Mouse (Mus musculus) forebrain, postnatal 0 days (tissue): Measurements from ENCODE around the gene C530008M17Rik. TPM values are rescaled to one million over a fixed set of nuclear protein-coding genes. Genes with fewer than 3 reads are reported as not detected.
A peak's percentile ranks its signal among the peaks of the same experiment; 100 is the strongest.

Source experiments
- ATAC-seq: fragments of 200-750 bp; cut with Nextera tagmentation; 2 replicates; pipeline ENCODE4 v1.8.0; 2017; ENCODE audit warnings: mild to moderate bottlenecking, moderate library complexity
- DNase-seq: peaks from one replicate; pipeline ENCODE4 v3.0.0-alpha.2; 2015
- H3K27ac ChIP-seq: fragments of 300-500 bp; sonication (generic); 2 replicates; pipeline ENCODE4 v1.5.1; 2014; ENCODE audit warnings: low read depth, mild to moderate bottlenecking, antibody characterized with exemption, low read length, moderate library complexity, mixed read lengths
- H3K27me3 ChIP-seq: fragments of 300-500 bp; sonication (generic); 2 replicates; pipeline ENCODE4 v1.6.1; 2014; ENCODE audit warnings: mild to moderate bottlenecking, low read length, mixed read lengths; ENCODE audit not compliant: insufficient read depth
- H3K36me3 ChIP-seq: fragments of 300-500 bp; sonication (generic); 2 replicates; pipeline ENCODE4 v1.6.1; 2014; ENCODE audit warnings: mild to moderate bottlenecking, moderate library complexity; ENCODE audit not compliant: insufficient read depth
- H3K4me1 ChIP-seq: fragments of 300-500 bp; sonication (generic); 2 replicates; pipeline ENCODE4 v1.6.1; 2014; ENCODE audit warnings: antibody characterized with exemption; ENCODE audit not compliant: insufficient read depth
- H3K4me2 ChIP-seq: fragments of 300-500 bp; sonication (generic); 2 replicates; pipeline ENCODE4 v1.6.1; 2014; ENCODE audit warnings: low read depth, mild to moderate bottlenecking, moderate library complexity
- H3K4me3 ChIP-seq: fragments of 300-500 bp; sonication (generic); 2 replicates; pipeline ENCODE4 v1.5.1; 2014; ENCODE audit warnings: low read depth, low read length, mixed read lengths
- H3K9ac ChIP-seq: fragments of 300-500 bp; sonication (generic); 2 replicates; pipeline ENCODE4 v1.6.1; 2014; ENCODE audit warnings: mild to moderate bottlenecking
- H3K9me3 ChIP-seq: fragments of 300-500 bp; sonication (generic); 2 replicates; pipeline ENCODE4 v1.6.1; 2016; ENCODE audit warnings: low read length
- CTCF ChIP-seq: sonication (generic); IDR thresholded peaks from 2 replicates; pipeline ENCODE4 v1.5.1; 2016; ENCODE audit warnings: antibody characterized with exemption, control low read depth, low read depth
- WGBS: fragments of 180-500 bp; shearing (Covaris S2); extraction: QIAGEN DNeasy Blood & Tissue Kit; methylation state at CpG from one replicate; pipeline ENCODE4 v1.1.7; 2014; 5-methylcytosine and 5-hydroxymethylcytosine counted together
- polyA plus RNA-seq: library from polyadenylated mRNA; unstranded; fragments of >200 nt; fragmentation: Nextera tagmentation; extraction: Ambion mirVana; gene quantifications from 2 replicates; pipeline ENCODE4 v1.2.1, GENCODE M21; 2015
- total RNA-seq: library from RNA; depleted of rRNA; stranded (reverse); fragments of >200 nt; gene quantifications from 2 replicates; pipeline ENCODE4 v1.2.3, GENCODE M21; 2014

Gene C530008M17Rik
- total and polyA plus RNA-seq, 2 experiments from 2014 or later: 63.6 to 87.4 TPM

GRCm38 (mm10) chr5:76785013-76785412 is 128.7 kb downstream of the C530008M17Rik start:
- no peak for DNase-seq
- no peak for TF ChIP-seq CTCF

DNA sequence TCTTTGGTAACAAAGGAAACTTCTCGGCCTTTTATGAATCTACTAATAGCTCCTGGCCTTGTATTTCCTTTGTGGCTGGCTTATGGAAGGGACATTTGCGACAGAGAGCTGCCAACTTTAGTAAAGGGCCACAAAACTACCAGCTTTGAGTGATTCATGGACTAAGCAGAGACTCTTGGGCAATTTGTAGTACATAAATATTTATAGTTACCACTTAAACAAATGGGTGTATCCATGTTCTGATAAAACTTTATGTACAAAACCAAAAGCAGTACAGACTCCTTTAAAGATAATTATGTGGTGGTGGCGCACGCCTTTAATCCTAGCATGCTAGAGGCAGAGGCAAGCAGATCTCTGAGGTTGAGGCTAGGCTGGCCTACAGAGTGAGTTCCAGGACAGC is 133.6 kb downstream of the C530008M17Rik start:
- ATAC-seq (no peak), DNase-seq (no peak)
- no peaks in the 10 kb centered on the region for H3K9me3 ChIP-seq
- H3K4me1 ChIP-seq: no peaks in the 10 kb centered on the region
- peaks cover 7% of the 10 kb centered on the region; the same call in 1 of the 2 replicates for H3K36me3 ChIP-seq
- no peak for TF ChIP-seq CTCF
- no peak overlapping the region for H3K4me2 ChIP-seq
- no peak overlapping the region for H3K27ac ChIP-seq
- H3K9ac ChIP-seq: no peak overlapping the region
- WGBS: 92% methylated on average over 4 of the region's 4 CpGs
- H3K4me3 ChIP-seq: no peak overlapping the region
- H3K27me3 ChIP-seq: no peaks in the 10 kb centered on the region

More at GRCm38 (mm10) chr5:76785013-76785412, 128.7 kb downstream of the C530008M17Rik start:
- no peak overlapping the region for H3K4me3 ChIP-seq
- H3K4me1 ChIP-seq: peaks cover 7% of the 10 kb centered on the region
- no peak overlapping the region for H3K4me2 ChIP-seq
- H3K27me3 ChIP-seq: no peaks in the 10 kb centered on the region
- WGBS: 83% methylated on average over 6 of the region's 6 CpGs
- ATAC-seq: no peak
- no peak overlapping the region for H3K27ac ChIP-seq
- H3K9ac ChIP-seq: no peak overlapping the region
- no peaks in the 10 kb centered on the region for H3K9me3 ChIP-seq
- 0 out of 2 replicates have a peak, but pooled peaks cover 3% of the 10 kb centered on the region for H3K36me3 ChIP-seq

GRCm38 (mm10) chr5:76791280-76791679 is 135.0 kb downstream of the C530008M17Rik start:
- no peaks in the 10 kb centered on the region for H3K9me3 ChIP-seq
- H3K36me3 ChIP-seq: peaks cover 7% of the 10 kb centered on the region; the same call in 1 of the 2 replicates
- H3K4me1 ChIP-seq: no peaks in the 10 kb centered on the region
- TF ChIP-seq CTCF: no peak
- ATAC-seq (no peak), DNase-seq (no peak)
- 85% methylated on average over 4 of the region's 4 CpGs for WGBS
- no peak overlapping the region for H3K27ac ChIP-seq
- H3K4me3 ChIP-seq: no peak overlapping the region
- H3K4me2 ChIP-seq: no peak overlapping the region
- H3K27me3 ChIP-seq: no peaks in the 10 kb centered on the region
- H3K9ac ChIP-seq: no peak overlapping the region

DNA sequence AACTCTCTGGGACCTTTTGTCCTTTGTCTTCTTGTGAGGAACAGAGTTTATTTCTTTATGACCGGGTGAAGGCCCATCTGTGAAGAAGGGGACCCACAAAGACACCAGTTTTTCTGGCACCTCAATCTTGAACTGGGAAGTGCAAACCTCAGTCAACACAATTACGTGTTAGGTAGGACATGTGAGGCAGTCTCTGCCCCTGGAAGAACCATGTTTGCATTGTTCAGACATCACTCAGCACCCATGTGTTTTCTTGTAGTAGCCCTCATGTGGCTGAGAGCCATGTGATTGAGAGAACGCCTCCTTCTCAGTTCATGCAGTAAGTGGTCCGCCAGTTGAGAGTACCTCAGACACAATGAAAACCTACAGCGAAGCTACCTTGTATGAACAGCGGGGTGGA is 136.4 kb downstream of the C530008M17Rik start:
- TF ChIP-seq CTCF: no peak

GRCm38 (mm10) chr5:76798043-76798442 is 141.7 kb downstream of the C530008M17Rik start:
- no peak for TF ChIP-seq CTCF
- Histone ChIP-seq H3K36me3 (0 out of 2 replicates have a peak, but pooled peaks cover 5% of the 10 kb centered on the region), H3K27me3 (no peaks in the 10 kb centered on the region), H3K4me1 (no peaks in the 10 kb centered on the region), H3K4me2 (no peak overlapping the region), H3K27ac (no peak overlapping the region), H3K4me3 (no peak overlapping the region), H3K9me3 (no peaks in the 10 kb centered on the region), H3K9ac (no peak overlapping the region)
- ATAC-seq: no peak
- 88% methylated on average over 8 of the region's 8 CpGs for WGBS
- no peak for DNase-seq

More for the DNA sequence above, 136.4 kb downstream of the C530008M17Rik start:
- Histone ChIP-seq H3K9ac (no peak overlapping the region), H3K4me1 (no peaks in the 10 kb centered on the region), H3K27ac (no peak overlapping the region), H3K9me3 (no peaks in the 10 kb centered on the region), H3K4me3 (no peak overlapping the region), H3K27me3 (no peaks in the 10 kb centered on the region), H3K4me2 (no peak overlapping the region), H3K36me3 (peaks cover 7% of the 10 kb centered on the region; the same call in 1 of the 2 replicates)
- no peak for ATAC-seq
- WGBS: 96% methylated on average over 6 of the region's 6 CpGs
- DNase-seq: no peak

DNA sequence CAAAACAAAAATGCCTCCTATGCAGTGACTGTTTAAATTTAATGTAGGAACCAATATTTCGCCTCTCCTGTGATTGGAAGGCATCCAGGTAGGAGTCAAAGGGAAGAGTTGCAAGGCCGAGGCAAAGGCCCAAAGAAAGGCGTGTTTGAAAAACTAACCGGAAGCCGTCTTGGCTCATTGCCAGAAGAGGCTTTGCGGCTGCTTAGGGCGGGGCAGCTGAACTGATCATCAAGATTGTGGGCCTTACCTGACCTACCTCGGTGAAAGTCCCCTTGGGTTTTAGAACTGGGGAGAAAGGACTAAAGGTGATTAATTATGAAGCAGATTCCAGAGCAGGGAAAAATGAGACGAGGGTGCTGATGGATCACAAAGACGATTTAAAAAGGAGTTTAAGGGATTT is 143.2 kb downstream of the C530008M17Rik start:
- Histone ChIP-seq H3K9me3 (no peaks in the 10 kb centered on the region), H3K4me1 (no peaks in the 10 kb centered on the region), H3K27ac (no peak overlapping the region), H3K9ac (no peak overlapping the region), H3K36me3 (0 out of 2 replicates have a peak, but pooled peaks cover 5% of the 10 kb centered on the region), H3K4me2 (no peak overlapping the region), H3K27me3 (no peaks in the 10 kb centered on the region), H3K4me3 (no peak overlapping the region)
- 46% methylated on average over 10 of the region's 10 CpGs for WGBS
- TF ChIP-seq CTCF: no peak
- no peak for ATAC-seq
- no peak for DNase-seq

- Histone ChIP-seq H3K9ac (no peak overlapping the region), H3K27ac (no peak overlapping the region), H3K36me3 (no peaks in the 10 kb centered on the region), H3K9me3 (no peaks in the 10 kb centered on the region), H3K4me1 (no peaks in the 10 kb centered on the region), H3K4me3 (no peak overlapping the region), H3K27me3 (no peaks in the 10 kb centered on the region), H3K4me2 (no peak overlapping the region)
- no peak for TF ChIP-seq CTCF
- ATAC-seq (no peak), DNase-seq (no peak)
- 88% methylated on average over 6 of the region's 6 CpGs for WGBS
These were observed 152.7 kb downstream of the C530008M17Rik start for GRCm38 (mm10) chr5:76809031-76809430.

DNA sequence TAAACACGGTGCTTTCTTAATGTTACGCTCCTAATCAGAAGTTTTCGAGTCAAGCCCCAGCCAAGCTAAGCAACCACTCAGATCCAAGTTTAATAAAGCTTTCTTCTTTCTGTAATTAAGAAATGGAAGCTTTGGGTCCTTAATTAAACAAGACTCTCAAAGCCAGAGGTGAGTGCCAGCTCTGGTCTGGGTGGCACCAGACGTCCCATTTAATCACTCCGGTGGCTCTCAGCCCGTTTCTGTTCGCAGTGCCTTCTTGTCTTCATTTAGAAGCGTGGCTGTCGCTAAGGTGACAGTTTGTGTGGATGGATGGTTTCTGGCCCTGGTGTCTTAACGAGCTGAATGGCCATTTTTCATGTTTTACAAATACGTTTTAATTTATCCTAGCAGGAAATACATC is 158.7 kb downstream of the C530008M17Rik start:
- WGBS: 23% methylated on average over 11 of the region's 11 CpGs
- TF ChIP-seq CTCF: no peak
- Histone ChIP-seq H3K36me3 (no peaks in the 10 kb centered on the region), H3K27ac (no peak overlapping the region), H3K4me2 (0 out of 2 replicates have a peak overlapping the region, but pooled peaks have one; percentile 2), H3K4me3 (no peak overlapping the region), H3K9me3 (no peaks in the 10 kb centered on the region), H3K4me1 (peaks cover 6% of the 10 kb centered on the region; the same call in 1 of the 2 replicates), H3K9ac (no peak overlapping the region), H3K27me3 (no peaks in the 10 kb centered on the region)
- DNase-seq (peak; percentile 58), ATAC-seq (peak; percentile 75)
